Mouse (Mus musculus) layer of hippocampus, postnatal 36 days (tissue): ENCODE data around the gene Ttll3. TPM values are rescaled to one million over a fixed set of nuclear protein-coding genes. Genes with fewer than 3 reads are reported as not detected.

Source experiments
- DNase-seq, 2 experiments: peaks; one replicate each; pipeline ENCODE4 v3.0.0; 2022
- total RNA-seq, 2 experiments: library from RNA; stranded (reverse); gene quantifications; 2 replicates each; pipeline ENCODE4 v1.2.3; 2021

The Ttll3 gene
- total RNA-seq, result 10 to 100 TPM; 17.8 to 19.3 TPM

DNA sequence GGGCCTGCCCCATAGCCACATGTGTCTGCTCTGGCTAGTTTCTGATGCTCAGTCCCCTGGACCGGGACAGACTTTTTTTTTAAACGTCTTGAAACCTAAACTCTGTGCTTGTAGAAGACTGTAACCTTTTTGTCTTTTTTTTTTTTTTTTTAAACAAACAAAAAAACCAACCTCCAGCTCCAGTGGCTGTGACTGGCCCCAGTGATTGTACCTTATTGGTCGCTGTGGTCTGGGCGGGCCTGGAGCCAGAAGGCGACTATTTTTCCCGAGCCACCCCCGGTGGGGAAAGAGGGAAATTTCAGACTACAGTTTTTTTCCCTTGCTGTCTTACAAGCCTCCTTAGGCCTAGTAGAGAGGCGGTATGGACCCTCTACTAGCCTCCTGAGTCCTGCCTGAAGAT is at the start of gene Ttll3:
Ttll3 (plus strand) TSS at position 301 of the 400 bp plus-strand sequence.
- DNase-seq, result no peak

DNA sequence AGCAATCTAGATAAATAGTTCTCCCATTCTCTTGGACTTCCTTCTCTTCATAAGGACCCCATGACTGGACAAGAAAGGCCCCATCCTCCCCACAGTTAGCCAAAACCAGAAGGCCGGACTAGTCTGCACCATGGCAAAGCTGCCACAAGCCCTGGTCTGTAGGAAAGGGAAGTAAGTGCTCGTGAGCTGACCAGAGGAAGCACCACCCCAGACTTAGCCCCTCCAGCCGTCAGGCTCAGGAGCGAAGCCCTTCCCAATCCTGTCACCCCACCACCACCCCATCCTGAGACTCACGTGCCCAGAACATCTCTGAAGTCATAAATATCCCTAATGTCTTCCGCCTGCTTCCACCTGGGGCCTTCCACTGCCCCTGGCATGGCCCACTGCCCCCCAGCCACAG is 47.5 kb upstream of the Ttll3 start:
- no peak for DNase-seq

DNA sequence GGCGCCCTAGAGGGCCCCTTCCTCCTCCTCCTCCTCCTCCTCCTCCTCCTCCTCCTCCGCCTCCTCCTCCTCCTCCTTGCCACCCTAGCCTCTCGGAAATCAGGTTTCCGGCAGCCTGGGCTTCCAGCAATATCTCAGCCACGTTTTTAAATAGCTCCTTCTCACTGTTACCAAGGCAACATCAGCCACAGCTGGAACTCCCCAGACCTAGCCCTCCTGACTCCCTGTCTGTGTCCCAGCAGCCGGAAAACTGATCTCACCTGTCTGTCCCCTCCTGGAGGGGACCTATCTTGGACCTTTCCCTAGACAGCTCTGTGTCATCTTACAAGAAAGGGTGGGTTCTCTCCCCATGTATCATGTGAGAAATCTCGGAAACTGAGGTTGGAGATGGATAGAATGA is 46.8 kb upstream of the Ttll3 start:
- no peak for DNase-seq

DNA sequence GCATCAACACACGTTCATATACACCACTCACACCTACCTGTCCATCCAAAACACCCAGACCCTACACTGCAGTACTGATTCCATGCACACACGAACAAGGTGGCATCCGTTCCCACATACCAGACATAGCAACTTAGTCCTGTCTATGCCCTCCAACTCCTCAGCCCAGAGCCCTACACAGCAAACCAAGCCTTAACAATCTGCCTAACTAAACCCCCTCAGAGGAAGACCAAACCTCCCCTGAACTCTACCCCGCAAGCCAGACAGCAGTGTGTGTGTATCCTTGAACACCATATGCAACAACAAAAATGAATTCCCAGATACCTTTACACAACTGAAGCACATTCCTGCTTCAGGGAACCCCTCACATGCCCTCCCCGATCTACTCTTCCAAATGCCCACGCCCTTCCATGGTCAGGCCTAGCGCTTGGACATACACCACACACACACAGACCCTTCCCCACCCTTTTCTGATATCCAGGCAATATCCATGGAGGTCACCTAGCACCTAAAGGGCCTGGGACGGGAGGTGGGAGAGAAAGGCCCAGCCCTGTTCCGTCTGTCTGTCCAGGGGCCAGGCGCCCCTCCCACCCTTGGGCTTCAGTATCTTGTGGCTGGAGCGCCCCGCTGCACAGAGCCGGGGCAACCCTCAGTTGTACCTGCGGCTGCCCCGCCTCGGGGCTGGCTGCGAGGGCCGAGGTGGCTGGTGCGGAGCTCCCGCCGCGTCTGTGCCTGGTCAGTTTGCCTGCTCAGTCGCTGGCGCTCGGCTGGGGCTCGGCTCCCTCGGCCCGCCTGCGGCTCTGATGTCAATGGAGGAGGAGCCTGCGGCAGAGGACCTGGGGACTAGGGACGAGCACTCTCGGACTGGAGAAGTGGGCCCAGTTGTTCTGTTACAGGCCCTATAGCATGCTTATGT is 45.6 kb upstream of the Ttll3 start, which contains the start of gene Camk1:
Camk1 (minus strand) TSS at position 808 of the 916 bp plus-strand sequence.
- peak; percentile 65 to 72 for DNase-seq

DNA sequence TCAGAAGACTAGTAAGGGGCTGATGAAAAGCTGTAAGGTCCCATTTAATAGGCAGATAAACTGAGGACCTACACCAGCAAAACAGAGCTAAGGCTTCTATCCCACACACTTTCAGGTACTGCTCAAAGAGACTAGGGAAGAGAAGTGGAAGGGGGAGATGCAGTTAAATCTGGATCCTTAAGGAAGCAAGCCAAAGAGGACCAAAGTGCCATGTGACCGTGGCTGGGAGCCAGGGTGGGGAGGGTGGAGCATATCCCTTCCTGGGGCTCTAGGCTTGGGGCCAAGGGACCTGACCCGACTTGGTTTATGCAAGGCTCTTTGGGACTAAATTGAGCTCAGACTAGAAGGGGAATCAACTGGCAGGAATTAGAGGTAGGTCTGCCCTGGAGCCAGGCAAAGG is 44.7 kb upstream of the Ttll3 start:
- DNase-seq, result no peak

DNA sequence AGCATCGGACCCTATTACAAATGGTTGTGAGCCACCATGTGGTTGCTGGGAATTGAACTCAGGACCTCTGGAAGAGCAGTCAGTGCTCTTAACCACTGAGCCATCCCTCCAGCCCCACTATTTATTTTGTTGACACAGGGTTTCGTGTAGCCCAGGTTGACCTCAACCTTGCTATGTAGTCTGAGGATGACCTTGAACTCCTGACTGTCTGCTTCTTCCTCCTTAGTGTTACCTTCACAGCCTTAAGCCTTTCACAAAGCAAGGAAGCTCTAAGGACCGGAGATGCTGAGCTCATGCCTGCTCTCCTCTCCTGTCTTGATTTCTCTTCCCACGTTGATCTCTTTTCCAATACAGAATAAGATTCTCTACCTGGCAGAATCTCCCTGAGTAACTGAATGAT is 42.2 kb upstream of the Ttll3 start:
- DNase-seq, result no peak

DNA sequence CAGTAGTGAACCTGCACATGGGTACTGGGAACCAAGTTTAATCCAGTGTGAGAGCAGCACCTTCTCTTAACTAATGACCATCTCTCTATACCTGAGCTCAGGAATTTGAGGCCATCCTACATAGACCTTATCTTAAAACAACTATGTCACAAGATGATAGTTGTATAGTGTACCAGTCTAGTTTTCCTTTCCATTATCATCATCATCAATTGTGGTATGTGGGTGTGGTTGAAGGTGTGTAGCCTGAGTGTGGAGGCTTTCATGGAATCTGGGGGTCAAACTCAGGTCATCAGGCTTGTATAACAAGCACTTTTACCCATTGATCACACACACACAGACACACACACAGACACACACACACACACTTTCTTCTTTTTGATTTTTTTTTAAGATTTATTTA is 38.5 kb upstream of the Ttll3 start:
- no peak for DNase-seq

DNA sequence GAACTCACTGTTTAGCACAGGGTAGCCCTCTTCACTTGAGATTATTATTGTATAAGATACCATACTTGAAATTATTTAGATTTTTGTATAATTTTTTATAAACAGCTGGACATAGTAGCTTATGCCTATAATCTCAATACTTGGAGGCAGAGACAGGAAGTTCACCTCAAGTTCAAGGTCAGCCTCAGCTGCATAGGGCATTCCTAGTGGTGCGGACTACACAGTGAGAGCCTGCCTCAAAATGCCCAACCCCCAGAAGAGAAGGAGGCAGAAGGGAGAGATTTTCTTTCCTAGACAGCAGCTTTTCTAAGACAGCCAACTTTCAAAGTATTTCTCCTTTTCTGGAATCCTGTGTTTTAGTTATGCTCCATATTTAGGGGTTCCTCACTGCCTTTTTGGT is 37.9 kb upstream of the Ttll3 start:
- no peak for DNase-seq

DNA sequence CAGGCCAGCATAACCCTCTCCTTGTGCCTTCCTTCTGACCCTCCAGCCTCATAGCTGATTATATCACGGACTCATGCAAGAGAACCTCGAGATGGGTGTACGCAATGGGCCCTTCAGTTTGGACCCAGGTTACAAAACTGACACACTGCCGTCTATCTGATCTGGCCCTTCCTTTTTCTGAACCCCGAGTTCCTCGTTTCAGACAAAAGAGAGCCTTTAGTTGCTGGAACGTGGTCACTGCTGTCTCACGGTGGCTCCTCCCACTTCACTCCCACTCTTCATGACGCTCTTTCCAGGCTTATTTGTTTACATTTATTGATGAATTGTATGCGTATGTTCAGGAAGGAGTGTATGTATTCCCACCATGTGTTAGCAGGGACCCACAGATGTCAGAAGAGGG is 37.4 kb upstream of the Ttll3 start:
- DNase-seq, result no peak

DNA sequence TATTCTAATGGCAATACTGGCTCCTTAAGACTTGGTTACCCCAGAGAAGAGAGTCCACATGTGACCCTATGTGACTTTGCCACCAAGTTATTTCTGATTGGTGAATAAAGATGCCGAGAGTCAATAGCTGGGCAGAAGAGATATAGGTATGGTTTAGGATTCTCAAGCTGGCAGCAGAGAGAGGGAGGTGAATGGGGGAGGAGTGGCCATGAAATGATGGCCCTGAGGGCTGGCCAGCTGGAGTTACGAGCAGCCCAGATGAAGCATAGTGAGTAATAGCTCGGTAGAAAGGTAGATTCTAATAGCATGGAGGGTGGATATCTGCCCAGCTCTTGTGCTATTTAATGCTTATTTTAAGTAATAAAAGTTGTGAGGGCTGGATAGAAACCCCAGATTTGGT is 36.2 kb upstream of the Ttll3 start:
- DNase-seq, result no peak

DNA sequence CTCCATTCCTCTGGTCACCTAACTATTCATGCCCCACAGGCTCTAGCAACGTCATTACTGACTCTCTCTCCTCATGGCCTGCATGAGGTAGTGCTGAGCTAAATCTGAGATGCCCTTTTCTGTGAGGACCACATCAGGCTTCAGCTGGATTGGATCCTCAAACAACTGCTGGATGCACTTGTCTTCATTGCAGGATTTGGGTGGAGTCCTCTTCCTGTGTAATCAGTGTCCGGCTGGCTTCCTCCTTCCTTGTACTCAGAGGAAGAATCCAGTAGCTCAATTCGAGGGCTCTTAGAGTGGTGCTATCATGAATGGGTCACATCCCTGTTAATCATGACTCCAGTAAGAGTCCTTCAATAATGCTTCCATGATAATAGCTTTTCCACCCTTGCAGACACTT is 35.4 kb upstream of the Ttll3 start:
- no peak for DNase-seq

DNA sequence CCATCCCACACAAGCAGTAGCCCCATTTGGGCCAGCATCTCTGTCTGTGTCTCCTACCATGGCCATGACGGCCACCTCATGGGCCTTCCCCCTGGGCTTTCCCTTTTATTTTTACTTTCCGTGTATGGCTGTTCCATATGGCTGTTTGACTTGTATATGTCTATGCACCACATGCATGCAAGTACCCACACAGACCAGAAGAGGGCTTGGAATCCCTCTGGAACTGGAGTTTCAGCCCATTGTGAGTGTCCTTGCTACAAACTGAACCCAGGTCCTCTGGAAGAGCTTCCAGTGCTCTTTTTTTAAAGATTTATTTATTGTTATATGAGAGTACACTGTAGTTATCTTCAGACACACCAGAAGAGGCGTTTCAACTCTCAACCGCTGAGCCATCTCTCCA is 27.6 kb upstream of the Ttll3 start:
- DNase-seq, result no peak

DNA sequence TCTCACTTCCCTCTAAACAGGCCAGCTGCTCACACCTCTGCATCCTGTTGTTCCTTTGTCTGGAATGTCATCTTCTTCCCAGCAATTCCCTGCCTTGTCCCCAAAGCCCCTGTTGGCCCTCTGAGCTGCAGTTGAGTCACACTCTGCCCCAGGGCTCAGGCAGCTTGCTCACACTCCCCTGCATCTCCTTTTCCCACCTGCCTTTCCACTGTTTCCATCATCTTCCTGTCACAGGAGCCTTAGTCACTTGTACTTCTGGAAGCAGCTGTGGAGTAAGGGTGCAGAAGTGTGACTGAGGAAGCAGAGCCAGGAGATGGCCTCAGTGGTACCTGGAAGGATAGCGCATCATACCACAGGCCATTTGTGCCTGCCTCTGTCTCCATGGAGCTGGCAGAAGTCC is 26.8 kb upstream of the Ttll3 start:
- DNase-seq, result no peak

DNA sequence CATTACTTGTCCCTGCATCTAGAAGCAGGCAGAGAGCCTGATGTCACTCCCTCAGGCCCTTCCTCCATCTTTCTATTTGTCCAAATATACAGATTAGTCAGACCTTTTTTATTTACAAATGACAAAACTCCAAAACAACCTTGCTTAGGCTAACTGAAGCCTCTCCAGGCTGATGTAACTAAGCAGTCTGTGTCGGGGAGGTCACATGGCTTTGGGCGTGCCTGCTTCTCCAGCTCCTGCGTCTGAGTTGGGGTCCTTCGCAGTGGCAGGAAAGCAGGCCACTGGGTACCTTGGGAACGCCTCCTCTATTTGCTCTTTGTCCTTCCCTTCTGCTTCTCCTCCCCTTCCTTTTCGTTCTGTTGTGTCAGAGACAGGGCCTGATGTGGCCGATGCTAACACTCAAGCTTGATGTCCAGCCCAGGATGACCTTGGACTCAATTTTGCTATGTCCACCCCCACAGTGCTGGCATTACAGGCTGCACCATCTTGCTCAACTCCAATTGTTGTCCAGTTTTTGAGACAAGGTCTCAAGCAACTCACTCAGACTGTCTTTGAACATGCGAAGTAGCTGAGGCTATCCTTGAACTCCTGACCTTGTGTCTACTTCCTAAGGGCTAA is 24.4 kb upstream of the Ttll3 start:
- no peak for DNase-seq

DNA sequence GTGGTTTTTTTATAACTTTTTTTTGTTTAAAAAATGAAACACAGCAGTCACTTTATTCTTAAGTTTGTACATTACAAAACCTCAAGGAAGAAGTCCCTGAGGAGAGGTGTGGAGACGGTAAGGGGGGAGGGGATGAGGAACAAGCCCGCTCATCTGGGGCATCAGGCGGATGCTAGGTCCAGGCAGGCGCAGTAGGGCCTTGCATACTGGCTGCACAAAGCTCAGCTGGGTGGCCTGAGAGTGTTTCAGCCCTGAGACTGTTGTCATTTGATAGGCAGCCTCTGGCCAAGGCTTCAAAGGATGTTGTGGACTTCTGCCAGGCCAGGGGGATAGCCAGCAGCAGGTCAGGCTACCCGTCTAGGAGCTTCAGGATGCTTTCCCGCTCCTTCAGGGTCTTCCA is 22.4 kb upstream of the Ttll3 start:
- no peak for DNase-seq

DNA sequence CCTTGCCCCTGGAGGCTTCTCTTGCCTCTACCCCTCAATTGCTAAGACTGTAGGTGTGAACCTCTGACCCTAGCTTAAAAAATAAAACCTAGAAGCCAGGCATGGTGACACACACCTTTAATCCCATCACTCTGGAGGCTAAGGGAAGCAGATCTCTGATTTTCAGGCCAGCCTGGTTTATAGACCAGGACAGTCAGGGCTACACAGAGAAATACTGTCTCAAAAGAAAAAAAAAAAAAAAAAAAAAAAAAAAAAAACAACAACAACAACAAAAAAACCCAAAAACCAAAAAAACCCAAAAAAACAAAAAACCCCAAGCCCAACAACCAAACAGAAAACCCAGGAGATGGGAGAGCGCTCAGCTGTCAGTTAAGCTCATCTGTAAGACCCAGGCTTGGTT is 21.5 kb upstream of the Ttll3 start:
- DNase-seq, result no peak

DNA sequence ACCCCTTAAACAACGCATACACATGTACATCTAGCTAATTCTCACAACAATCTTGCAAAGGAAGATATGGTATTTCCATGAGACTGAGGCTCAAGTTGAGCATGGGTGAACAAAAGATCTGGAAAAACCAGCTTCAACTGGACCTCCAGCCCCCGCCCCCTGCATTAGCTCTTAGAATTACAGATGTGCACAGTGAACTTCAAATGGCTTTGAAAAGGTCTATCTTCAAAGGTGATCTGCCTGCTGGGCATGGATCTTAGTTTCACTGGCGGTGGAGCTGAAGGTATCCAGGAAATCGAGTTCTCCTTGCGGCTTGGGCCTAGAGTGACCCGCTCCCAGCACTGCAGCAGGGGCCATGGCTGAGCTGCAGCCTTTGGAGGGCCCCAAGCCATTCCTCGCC is 20.9 kb upstream of the Ttll3 start:
- DNase-seq, result no peak

DNA sequence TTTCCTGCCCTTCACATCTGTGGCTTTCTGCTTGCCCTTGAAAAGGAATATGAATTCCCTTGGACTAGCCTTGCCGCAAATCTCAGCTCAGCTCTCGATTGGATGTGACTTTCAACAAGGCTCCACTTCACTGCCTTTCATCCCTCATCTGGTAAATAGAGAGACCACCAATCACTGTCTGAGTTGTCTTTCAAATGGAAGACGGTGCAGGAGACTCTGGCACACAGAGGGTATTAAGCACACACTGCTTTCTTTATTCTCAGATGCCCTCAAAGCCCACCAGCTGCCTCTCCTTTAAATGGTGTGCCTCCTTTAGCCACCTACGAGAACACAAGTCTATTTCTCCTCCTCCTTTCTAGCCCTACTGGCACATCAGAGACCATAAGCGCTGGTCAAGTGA is 20.5 kb upstream of the Ttll3 start:
- DNase-seq, result no peak

DNA sequence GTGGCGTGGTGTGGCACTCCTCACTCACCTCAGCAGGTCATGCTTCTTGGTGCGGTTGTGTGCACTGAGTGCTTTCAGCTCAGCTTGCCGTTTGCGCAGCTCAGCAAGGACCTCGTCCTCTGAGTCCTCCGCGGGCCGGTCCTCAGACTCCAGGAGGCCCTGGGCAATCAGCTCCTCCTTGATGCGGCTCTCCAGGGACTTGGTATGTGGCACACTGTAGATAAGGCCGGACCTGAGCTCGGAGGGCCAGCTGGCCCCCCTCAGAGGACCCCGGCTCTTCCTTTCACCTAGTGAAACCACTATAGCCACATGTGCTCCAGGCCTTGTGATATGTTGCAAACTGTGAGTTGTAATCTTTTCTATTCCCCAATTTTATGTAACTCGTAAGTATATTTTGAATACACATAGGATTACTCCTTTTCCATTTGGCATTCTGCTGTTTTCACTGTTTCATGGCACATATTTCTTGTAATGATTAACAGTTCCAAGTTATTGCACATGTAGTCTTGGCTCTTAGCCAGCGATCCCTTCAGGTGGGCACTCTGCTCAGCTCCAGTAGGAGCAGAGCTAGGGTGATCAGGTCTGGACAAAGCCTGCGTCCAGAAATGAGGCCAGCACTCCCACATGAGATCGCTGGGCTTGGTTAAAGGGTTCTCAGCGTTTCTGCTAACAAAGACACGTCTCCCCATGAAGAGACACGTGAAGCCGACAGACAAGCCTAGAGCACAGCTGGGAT is 18.7 kb upstream of the Ttll3 start:
- DNase-seq, result no peak

DNA sequence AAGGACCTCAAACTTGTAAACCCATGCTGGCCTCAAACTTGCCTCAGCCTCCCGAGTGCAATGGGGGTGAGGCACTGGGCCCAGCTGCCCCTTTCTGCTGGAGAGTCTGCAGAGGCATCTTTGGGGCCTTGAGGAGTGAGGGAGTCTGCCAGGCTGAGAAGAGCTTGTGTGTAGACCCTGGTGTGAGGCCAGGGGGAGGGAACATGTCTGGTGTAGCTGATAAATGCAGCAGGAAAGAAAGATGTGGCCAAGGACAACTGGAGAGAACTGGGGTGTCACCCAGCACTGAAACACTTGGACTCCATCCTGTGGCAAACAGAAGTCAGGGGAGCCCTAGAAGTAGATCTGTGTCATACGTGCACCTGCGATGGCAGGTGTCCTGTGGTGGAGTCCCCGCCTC is 15.6 kb upstream of the Ttll3 start:
- DNase-seq, result no peak

DNA sequence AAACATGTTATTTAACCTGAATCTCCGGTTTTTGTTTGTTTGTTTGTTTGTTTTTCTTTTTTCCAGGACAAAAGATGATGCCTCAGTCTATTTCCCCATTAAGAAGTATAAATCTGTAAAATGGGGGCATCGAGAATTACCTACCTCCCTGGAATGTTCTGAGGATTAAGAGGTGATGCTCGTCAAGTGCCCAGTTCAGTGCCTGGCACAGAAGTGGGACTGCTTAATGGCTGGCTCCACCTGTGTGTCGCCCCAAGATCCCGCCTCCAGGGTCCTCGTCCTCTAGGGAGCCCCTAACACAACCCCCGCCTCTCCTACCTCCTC is 11.9 kb upstream of the Ttll3 start:
- no peak for DNase-seq

DNA sequence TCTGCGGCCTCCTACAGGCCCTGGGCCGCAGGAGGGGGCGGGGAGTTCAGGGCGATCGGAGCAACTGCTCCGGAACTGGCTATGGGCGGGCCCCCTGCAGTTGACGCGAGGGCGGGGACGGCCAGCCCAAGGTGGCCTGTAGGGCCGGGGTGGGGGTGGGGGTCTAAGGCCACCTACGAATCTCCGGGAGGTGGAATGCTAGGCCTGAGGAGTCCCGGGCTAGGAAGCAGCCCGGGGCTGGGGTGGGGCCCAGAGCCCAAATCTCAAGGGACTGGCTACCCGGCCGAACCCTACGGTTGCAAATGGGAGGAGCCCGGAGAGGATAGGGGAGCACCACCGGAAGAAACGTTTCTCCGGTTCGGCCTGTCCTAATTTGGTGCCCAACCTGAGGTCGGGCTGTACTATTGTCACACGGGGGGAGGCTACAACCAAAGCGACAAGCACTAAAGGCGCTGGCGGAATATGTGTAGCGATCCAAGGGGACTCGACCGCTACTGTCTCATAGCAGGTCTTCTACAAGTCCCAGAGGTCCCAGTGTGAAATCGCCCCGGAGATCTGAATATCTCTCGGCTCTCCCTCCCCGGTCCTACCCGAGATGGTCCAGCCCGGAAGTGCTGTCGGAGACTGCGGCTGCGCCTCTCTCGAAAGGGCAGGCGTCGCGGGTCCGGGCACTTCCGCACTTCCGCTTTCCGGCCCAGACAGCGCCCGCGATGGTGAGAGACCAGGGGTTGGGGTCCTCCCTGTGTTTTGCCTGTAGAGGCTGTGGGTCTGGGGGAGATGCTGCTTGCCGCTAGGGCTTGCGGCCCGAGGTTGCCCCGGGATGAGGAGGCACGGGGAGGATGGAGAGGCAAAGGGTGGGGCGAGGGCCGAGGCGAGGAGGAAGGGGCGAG is 11.3 kb upstream of the Ttll3 start, which contains the start of the genes Tada3 and Arpc4:
Tada3 (minus strand) TSS at position 388 of the 890 bp plus-strand sequence.
Arpc4 (plus strand) TSS at position 620 of the 890 bp plus-strand sequence.
- peak; percentile 89 to 90 for DNase-seq
